Mouse (Mus musculus) thymus, postnatal 10 days (tissue): Measurements from ENCODE around the gene Cfap20.
A peak's percentile ranks its signal among the peaks of the same experiment; 100 is the strongest.

Source experiments
- DNase-seq, 2 experiments: peaks; one replicate each; pipeline ENCODE4 v3.0.0; 2021; ENCODE audit warnings: low spot score in 2 of 2

Cfap20 gene

DNA sequence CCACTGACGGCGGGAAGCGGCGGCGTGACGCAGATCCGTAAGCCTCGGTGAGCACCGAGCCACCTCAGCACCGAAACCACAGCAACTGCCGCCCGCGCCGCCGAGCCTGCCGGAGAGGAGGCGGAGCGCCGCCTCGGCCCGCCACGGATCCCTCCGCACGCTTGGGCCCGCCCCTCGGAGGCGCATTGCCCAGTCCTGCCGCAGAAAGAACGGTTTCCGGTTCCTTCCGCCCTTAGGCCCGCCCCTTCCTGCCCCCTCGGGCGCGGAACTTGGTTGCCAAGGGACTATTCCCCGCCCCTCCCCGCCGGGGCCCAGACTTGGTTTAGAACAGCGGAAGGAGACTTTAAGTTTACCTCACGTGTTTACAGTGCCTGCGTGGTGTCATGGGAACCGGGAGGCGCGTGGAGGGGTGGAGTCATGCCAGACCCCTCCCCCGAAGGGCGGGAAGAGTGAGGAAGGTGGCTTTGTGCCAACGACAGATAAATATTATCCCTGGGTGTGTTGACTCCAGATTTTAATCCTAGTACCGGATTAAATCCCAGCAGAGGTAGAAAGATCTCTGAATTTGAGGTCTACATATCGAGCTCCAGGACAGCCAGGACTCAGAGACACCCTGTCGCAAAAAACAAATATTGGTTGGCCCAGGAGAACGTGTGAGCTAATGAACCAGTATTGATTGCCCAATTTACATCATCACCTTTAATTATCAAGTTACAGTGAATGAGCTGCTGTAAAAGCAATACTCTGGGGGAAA lies at the start of gene Cfap20:
Gene Cfap20, minus strand, starts transcription at position 184 of the 754 bp plus-strand sequence.
- DNase-seq, result peak; percentile 100

GRCm38 (mm10) chr8:95470008-95470407 lies 35.3 kb upstream of the Cfap20 start:
- no peak for DNase-seq

DNA sequence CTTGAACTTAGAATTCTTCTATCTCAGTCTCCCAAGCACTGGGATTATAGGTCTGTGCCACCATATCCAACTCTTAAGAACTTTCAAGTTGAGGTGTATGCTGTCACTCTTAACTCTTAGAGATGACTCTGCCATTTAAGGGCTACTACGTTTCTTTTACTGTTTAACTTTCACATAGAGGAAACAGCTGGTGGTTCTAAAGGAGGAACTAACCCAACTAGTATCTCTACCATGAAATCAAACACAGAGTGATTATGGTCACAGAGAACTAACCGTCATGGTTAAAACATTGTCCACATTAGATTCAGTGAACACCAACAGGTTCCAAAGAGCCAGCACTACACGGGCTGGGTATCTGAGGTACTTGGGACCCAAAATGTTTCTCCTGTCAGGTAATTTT lies 34.3 kb upstream of the Cfap20 start:
- no peak for DNase-seq

GRCm38 (mm10) chr8:95466543-95466942 lies 31.9 kb upstream of the Cfap20 start:
- DNase-seq, result no peak

- DNase-seq, result no peak
Observed at GRCm38 (mm10) chr8:95452518-95452917, 17.8 kb upstream of the Cfap20 start.

DNA sequence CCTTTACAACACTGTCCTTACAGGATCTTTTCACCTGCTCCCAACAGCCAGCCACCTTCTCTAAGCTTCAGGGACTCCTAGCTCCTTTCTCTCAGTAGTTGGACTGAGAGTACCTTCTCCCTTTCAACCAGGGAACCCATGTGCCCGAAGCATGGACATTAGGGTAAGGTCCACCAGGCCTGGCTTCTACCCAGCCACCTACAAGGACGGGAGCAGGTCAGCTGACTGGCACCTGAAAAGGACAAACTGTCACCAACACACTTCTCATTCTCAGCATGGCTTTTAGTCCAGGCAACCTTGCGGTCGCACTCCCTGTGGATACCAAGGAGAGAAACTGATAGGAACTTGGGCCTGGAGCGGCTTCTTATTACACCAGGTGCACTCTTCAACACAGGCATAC lies 15.6 kb upstream of the Cfap20 start:
- no peak for DNase-seq

GRCm38 (mm10) chr8:95447661-95448060 lies 13.0 kb upstream of the Cfap20 start:
- DNase-seq, result no peak

GRCm38 (mm10) chr8:95445042-95445441 lies 10.4 kb upstream of the Cfap20 start:
- no peak for DNase-seq

DNA sequence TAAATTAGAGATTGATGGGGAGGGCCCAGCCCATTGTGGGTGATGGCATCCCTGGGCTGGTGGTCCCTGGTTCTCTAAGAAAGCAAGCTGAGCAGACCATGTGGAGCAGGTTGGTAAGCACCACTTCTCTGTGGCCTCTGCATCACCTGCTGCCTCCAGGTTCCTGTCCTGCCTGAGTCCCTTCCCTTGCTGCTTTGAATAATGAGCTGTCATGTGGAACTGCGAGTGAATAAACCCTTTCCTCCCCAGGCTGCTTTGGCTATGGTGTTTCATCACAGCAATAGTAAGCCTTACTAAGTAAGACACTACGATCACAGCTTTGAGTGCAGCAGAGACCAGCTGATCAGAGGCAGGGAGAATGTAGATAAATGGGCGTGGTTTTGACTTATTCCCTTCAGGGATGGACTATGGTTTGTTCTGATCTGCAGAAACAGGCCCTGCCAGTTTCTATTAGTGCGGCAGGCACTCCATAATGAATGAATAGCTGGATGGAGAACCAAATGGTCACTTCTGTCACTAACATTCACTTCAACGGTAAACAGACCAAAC lies 6.9 kb upstream of the Cfap20 start:
- DNase-seq, result no peak

DNA sequence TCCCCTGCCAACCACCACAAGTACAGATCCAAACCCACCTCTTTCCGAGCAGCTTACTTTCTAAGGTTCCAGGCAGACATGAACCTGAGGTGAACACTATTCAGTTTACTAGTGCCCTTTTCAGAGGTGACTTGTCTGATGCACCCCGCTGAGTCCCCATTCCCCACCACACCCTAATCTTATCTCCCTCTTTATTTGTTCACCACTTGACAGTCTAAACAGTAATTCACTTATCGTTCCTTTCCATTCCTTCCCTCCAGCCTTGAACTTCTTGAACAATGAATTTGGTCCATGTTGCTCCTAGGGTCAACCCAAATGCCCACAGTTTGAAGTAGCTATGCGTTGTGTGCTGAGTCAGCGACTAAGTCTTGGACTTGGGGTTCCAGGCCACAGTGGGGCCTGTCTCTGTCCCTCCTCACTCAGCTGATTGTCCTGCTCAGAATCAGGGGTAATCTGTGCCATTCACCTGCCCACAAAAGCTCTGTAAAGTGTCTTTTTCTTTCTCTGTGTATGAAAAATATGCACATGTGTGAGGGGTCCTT lies 5.6 kb upstream of the Cfap20 start:
- DNase-seq, result no peak

DNA sequence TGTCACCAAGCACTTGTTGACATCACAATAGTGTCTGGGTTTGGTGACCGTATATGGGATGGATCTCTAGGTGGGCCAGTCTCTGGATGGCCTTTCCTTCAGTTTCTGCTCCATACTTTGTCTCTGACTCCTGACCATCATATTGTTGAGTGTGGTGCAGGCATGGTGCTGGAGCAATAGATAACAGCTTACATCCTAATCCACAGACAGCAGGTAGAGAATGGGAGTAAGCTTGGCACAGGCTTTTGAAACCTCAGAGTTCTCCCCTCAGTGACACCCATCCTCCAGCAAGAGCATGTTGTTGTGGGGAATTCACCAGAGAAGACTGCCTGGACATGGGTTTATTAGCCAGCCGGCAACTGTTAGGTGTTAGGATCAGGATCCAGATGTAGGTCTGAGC lies 4.8 kb upstream of the Cfap20 start:
- no peak for DNase-seq

DNA sequence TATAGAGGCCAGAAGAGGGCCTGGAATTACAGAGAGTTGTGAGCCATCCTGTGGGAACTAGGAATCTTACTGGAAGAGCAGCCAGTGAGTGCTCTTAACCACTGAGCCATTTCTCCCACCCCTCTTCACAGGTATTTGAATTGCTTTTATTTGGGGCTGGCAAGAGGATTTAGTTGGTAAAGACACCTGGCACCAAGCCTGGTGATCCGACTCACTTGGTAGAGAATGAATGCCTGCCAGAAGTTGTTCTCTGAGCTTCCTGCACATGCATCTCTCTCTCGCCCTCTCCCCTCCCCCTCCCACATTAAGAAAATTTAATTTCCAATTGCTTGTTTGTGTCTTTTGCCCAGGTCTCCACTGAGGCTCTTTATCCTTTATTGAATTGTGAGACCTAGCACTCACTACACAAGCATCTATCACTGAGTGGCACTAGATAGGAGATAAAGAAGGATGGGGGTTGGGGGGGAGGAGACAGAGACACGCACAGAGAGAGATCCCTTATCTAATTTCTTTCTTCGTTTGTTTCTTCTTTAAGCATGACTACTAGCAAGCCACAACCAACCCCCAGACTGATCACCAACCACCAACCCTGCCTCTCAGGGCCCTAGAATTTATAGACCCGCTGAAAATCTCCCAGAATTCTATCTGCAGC lies 2.8 kb upstream of the Cfap20 start:
- no peak for DNase-seq

GRCm38 (mm10) chr8:95435930-95436329 lies 1.3 kb upstream of the Cfap20 start:
- no peak for DNase-seq

DNA sequence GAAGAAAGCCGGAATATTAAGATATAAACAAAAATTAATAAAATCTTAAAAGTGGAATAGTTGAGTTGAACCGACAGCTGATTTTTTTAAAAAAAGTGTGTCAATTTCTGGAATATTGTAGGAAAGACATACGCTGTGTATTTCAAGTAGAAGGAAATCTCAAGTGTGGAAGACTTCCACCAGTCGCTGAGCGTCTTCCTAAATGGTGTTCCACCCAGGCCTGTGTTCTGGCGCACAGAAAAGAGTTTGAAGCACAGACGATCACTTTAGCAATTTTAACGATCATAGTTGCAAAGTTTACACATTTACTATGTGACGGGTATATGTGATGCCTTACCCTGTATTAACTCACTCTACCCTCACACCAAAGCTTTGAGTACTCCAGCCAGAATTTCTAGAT lies 802 bp upstream of the Cfap20 start:
- DNase-seq, result no peak

- DNase-seq, result no peak
Observed at GRCm38 (mm10) chr8:95434233-95434632, 436 bp downstream of the Cfap20 start.

GRCm38 (mm10) chr8:95433124-95433523 lies 1.5 kb downstream of the Cfap20 start:
- no peak for DNase-seq

DNA sequence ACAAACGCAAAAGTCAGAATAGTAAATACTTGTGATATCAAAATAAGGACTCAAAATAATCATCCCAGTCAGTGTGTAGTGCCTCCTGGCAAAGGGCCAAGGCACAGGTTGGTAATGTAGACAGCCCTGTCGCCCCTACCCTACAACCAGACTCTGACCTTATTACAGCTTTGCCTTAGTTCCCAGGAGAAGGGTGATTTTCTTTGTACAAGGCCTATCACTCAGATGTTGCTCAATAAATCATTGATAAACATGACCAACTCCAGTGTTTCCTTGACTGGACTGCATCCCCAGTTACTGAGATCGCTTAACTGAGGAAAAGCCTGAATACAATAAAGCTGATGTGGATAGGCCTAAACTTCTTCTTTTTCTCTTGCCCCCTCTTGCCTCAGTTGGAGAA lies 2.2 kb downstream of the Cfap20 start:
- DNase-seq, result no peak

- DNase-seq, result no peak
Observed at GRCm38 (mm10) chr8:95429945-95430344, 4.7 kb downstream of the Cfap20 start.

DNA sequence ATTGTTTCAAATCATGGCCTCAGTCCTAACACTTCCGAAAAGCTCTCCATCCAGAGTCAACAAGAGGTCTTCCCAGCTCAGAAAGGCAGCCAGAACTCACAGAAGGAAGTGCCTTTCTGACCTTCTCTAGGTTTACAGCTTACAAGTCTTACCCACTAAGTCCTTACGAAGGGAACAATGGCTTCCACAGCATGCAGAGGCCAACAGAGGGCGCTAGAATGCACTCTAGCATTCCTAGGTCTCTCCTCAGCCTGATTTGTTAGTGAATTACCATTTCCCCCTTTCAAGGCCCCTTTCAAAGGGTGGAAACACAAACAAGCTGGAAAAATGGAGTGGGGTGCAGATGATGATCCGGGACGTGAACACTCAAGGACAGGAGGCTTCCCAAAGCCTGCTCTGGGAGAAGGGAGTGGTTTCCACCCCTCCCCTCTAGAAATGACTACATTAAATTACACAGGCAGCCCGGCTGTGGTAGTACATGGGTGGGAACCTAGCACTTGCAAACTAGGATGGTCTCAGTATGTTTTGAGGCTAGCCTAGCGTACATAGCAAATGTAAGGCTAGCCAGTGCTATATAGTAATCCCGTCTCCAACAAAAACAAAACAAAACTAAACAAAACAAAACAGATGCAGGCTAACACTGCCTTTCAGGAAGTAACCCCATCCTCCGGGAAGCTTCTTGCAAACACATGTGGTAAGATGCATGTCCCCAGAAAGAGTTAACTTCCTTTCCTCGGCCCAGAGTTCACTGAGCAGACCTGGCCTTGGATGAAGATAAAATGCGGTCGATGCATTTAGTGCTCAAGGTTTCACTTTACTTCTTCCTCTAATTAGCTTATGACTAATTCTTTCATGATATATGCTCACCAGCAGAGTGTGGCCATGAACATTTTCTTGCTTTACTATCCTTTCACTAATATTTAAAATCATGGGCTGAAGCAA lies 6.8 kb downstream of the Cfap20 start:
- DNase-seq, result peak; percentile 57 to 76

DNA sequence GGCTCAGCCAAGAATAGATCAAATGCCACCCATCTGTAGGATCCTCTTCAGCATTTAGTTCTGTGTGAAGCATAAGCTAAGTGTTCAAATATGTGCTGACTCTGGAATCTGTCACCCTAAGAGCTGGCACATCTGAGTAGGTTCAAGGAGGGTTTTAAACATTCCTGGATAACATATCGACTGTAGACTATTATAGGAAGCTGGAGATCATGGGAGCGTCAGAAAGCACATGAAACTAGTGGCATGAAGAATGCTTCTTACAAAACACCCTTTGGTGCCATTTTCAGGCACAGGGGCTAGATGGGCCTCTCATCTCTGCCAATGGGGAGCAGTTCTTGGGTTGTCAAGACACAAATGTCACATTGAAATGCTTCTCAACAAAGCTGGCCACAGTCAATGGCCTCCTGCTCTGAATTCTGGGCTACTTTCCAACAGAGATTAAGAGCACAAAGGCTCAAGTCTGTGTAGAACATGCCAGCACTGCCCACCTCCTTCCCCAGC lies 7.8 kb downstream of the Cfap20 start:
- no peak for DNase-seq

- no peak for DNase-seq
Observed at GRCm38 (mm10) chr8:95424682-95425081, 10.0 kb downstream of the Cfap20 start.
